Comparison of ENCODE assay signal across 8 mouse cellular contexts in genomic region chr13:45807593-45808043, GRCm38 (mm10).
DNase-seq lines count a peak whose midpoint lies in the region; ATAC-seq lines count a peak whose summit lies in the region.

No protein-coding gene starts in this region.

- peaks cover 36% of the 10 kb centered on the region; the same call in 1 of the 2 replicates for H3K4me1 ChIP-seq in midbrain, embryonic 14.5 days (ENCODE audit: control insufficient read depth, insufficient read depth, low read length)

- no peaks in the 10 kb centered on the region for H3K9me3 ChIP-seq in midbrain, embryonic 14.5 days (ENCODE audit: control insufficient read depth, low read length)

- no peak overlapping the region for H3K9ac ChIP-seq in midbrain, embryonic 14.5 days (replicated peaks; ENCODE audit: low read length)

- no peak for ATAC-seq in midbrain, embryonic 14.5 days (ENCODE audit: low FRiP score, low TSS enrichment)

- H3K4me3 ChIP-seq in midbrain, embryonic 14.5 days (replicated peaks; ENCODE audit: low read depth, low read length): no peak overlapping the region

- WGBS in midbrain, embryonic 14.5 days: 24% methylated on average over 18 of the region's 18 CpGs

- no peaks in the 10 kb centered on the region for H3K27me3 ChIP-seq in midbrain, embryonic 14.5 days (ENCODE audit: control insufficient read depth, insufficient read depth, low read length)

- no peak overlapping the region for H3K27ac ChIP-seq in midbrain, embryonic 14.5 days (replicated peaks; ENCODE audit: low read depth, low read length)

- H3K36me3 ChIP-seq in midbrain, embryonic 14.5 days (ENCODE audit: control insufficient read depth, insufficient read depth, low read length): no peaks in the 10 kb centered on the region

- peak; percentile 34 to 61 for DNase-seq in adrenal gland, adult 18-20 months (ENCODE audit: low spot score in 2 of 2)
- DNase-seq in adrenal gland, adult 2 months: no peak
- peak; percentile 34 for DNase-seq in CD4-positive helper T cell, adult 2 months (ENCODE audit: low read depth, low spot score)
- peak; percentile 78 to 82 for DNase-seq in cerebellum, postnatal 10 days
- peak; percentile 70 to 79 for DNase-seq in frontal cortex, postnatal 36 days (ENCODE audit: low spot score in 2 of 2)
- DNase-seq in layer of hippocampus, postnatal 25 days (ENCODE audit: extremely low spot score in 1 of 2, low spot score in 1 of 2): peak; percentile 62 to 88
- DNase-seq in midbrain, embryonic 14.5 days: peak; percentile 80
- peak; percentile 83 for DNase-seq in testis, postnatal 10 days (ENCODE audit: low spot score)

- H3K4me2 ChIP-seq in midbrain, embryonic 14.5 days (ENCODE audit: low read length): peak overlapping the region; percentile 42
